Mouse (Mus musculus): Measurements from ENCODE around the gene Lmo7. TPM values are rescaled to one million over a fixed set of nuclear protein-coding genes. Genes with fewer than 3 reads are reported as not detected.

Gene Lmo7
- total RNA-seq, 1 experiment: 19.4 TPM

DNA sequence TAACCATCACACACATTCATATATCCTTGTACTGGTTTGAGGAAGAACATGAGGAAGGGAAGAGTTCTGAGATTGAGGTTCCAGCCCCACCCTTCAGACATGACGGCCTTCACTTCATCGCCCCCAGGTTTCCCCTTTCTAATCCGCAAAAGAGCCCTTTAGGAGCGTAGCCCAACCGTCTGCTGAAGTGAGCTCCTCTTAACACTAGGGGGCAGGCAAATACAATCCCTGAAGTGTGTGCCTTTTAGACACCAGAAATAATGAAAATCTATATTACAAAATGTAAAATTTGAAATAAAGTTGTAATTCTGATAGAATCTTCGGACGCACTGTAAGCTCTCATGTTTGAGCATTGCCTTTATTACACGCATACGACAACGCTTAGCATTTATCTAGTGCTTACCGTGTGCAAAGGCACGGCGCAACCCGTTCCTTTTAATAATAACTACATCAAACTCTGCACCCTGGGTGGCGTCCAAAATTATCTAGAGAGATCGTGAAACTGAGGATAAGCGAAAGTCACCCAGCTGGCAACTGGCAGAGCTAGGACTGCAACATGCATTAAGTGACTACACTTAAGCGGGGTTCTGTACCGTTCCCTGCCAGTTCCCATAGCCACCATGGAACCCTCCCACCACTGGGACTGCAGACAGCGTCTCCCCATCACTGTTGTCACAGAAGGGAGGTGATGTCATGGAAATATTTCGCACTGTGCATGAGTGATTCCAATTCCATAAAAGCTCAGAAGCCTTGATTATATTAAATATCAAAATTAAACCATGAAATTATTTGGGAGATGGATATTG, 217.2 kb downstream of the Lmo7 start:
- in situ Hi-C loops (cut with MboI; ENCODE audit: low sequenced_read_pairs in 2 of 2, unreplicated experiment in 2 of 2): loop anchor here in 1 of 2 experiments (10.0 kb wide), 1 partner anchor 568 kb away; no protein-coding TSS in a partner anchor
- TF ChIP-seq MAFK (IDR thresholded peaks at IDR 0.05; ENCODE audit: insufficient read depth, low read depth, low read length): no peak
- TF ChIP-seq CHD2 (IDR thresholded peaks at IDR 0.05; ENCODE audit: low read depth, low read length): no peak
- 0 out of 2 replicates have a peak, but pooled peaks have one; percentile 23 for TF ChIP-seq ZC3H11A (IDR thresholded peaks at IDR 0.05; ENCODE audit: borderline replicate concordance, low read depth, low read length)
- peak; percentile 26 for DNase-seq (ENCODE audit: low read depth, low spot score)
- Histone ChIP-seq H3K4me1 (ENCODE audit: control insufficient read depth in 2 of 2, insufficient read depth in 2 of 2, low read length in 2 of 2, poor library complexity in 1 of 2) (no peaks in the 10 kb centered on the region), H3K4me3 (ENCODE audit: insufficient read depth in 1 of 2, low read depth in 1 of 2, low read length in 2 of 2, poor library complexity in 1 of 2, severe bottlenecking in 1 of 2) (no peak overlapping the region), H3K9me3 (ENCODE audit: control insufficient read depth, insufficient read depth, low read depth, low read length) (no peaks in the 10 kb centered on the region), H3K27ac (ENCODE audit: insufficient read depth, low read depth, low read length, poor library complexity, severe bottlenecking) (no peak overlapping the region), H3K36me3 (ENCODE audit: control insufficient read depth, insufficient read depth, low read length, poor library complexity, severe bottlenecking) (no peaks in the 10 kb centered on the region), H3K9ac (ENCODE audit: insufficient read depth, low read depth, low read length, poor library complexity, severe bottlenecking) (no peak overlapping the region)

DNA sequence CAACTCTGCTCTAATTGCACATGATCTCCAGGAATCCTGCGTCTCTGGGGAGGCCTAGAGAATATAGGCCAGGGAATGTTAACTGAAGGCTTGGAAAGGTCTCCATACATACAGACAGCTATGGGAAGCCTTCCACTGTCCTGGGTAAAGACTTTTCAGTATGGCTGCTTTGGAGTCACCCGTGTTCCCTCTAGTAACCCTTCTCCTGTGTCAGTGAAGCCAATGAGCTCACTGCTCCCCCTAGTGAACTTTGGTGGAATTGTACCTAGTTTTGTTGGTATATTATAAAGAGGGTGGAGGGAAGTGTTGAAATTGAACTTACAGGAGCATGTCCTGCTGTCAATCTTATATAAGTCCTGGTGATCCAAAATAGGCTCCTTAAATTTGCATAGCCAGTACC, 219.4 kb downstream of the Lmo7 start:
- Histone ChIP-seq H3K9ac (ENCODE audit: insufficient read depth, low read depth, low read length, poor library complexity, severe bottlenecking) (no peak overlapping the region), H3K36me3 (ENCODE audit: control insufficient read depth, insufficient read depth, low read length, poor library complexity, severe bottlenecking) (no peaks in the 10 kb centered on the region), H3K27ac (ENCODE audit: insufficient read depth, low read depth, low read length, poor library complexity, severe bottlenecking) (no peak overlapping the region), H3K4me1 (ENCODE audit: control insufficient read depth in 2 of 2, insufficient read depth in 2 of 2, low read length in 2 of 2, poor library complexity in 1 of 2) (no peaks in the 10 kb centered on the region), H3K4me3 (ENCODE audit: insufficient read depth in 1 of 2, low read depth in 1 of 2, low read length in 2 of 2, poor library complexity in 1 of 2, severe bottlenecking in 1 of 2) (no peak overlapping the region), H3K9me3 (ENCODE audit: control insufficient read depth, insufficient read depth, low read depth, low read length) (no peaks in the 10 kb centered on the region)
- TF ChIP-seq ZC3H11A (IDR thresholded peaks at IDR 0.05; ENCODE audit: borderline replicate concordance, low read depth, low read length): peak; percentile 22; the same call in 1 of the 2 replicates
- TF ChIP-seq CHD2 (IDR thresholded peaks at IDR 0.05; ENCODE audit: low read depth, low read length): no peak
- DNase-seq (ENCODE audit: low read depth, low spot score): peak; percentile 69
- in situ Hi-C loops (cut with MboI; ENCODE audit: low sequenced_read_pairs in 2 of 2, unreplicated experiment in 2 of 2): loop anchor here in 1 of 2 experiments (10.0 kb wide), 1 partner anchor 566 kb away; no protein-coding TSS in a partner anchor

DNA sequence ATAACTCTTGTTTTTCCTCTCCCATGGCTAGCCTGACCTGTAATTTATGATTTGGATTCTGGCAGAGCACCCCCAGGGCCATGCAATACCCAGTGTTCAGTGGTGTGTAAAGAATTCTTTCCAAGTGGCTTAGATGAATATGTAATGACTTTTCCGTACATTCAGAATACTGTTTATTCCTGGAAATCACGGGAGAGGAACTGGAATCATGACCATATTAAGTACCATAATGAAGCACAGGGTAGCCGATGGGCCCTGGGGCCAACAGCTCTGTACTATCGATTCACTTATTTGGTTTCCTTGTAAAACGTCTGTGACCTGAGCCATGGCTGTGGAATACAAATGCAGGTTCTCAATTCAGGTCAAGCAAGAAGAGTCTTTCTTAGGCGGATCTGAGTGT, 221.3 kb downstream of the Lmo7 start:
- in situ Hi-C loops (cut with MboI; ENCODE audit: low sequenced_read_pairs in 2 of 2, unreplicated experiment in 2 of 2): no loop called here
- Histone ChIP-seq H3K9ac (ENCODE audit: insufficient read depth, low read depth, low read length, poor library complexity, severe bottlenecking) (no peak overlapping the region), H3K36me3 (ENCODE audit: control insufficient read depth, insufficient read depth, low read length, poor library complexity, severe bottlenecking) (no peaks in the 10 kb centered on the region), H3K4me3 (ENCODE audit: insufficient read depth in 1 of 2, low read depth in 1 of 2, low read length in 2 of 2, poor library complexity in 1 of 2, severe bottlenecking in 1 of 2) (no peak overlapping the region), H3K4me1 (ENCODE audit: control insufficient read depth in 2 of 2, insufficient read depth in 2 of 2, low read length in 2 of 2, poor library complexity in 1 of 2) (no peaks in the 10 kb centered on the region), H3K27ac (ENCODE audit: insufficient read depth, low read depth, low read length, poor library complexity, severe bottlenecking) (no peak overlapping the region), H3K9me3 (ENCODE audit: control insufficient read depth, insufficient read depth, low read depth, low read length) (no peaks in the 10 kb centered on the region)
- DNase-seq (ENCODE audit: low read depth, low spot score): no peak
- TF ChIP-seq ZNF384 (IDR thresholded peaks at IDR 0.05; ENCODE audit: low read depth, low read length) (no peak), ZC3H11A (IDR thresholded peaks at IDR 0.05; ENCODE audit: borderline replicate concordance, low read depth, low read length) (no peak), HCFC1 (IDR thresholded peaks at IDR 0.05; ENCODE audit: borderline replicate concordance, insufficient read depth, low read length) (no peak), MAFK (IDR thresholded peaks at IDR 0.05; ENCODE audit: insufficient read depth, low read depth, low read length) (no peak)

DNA sequence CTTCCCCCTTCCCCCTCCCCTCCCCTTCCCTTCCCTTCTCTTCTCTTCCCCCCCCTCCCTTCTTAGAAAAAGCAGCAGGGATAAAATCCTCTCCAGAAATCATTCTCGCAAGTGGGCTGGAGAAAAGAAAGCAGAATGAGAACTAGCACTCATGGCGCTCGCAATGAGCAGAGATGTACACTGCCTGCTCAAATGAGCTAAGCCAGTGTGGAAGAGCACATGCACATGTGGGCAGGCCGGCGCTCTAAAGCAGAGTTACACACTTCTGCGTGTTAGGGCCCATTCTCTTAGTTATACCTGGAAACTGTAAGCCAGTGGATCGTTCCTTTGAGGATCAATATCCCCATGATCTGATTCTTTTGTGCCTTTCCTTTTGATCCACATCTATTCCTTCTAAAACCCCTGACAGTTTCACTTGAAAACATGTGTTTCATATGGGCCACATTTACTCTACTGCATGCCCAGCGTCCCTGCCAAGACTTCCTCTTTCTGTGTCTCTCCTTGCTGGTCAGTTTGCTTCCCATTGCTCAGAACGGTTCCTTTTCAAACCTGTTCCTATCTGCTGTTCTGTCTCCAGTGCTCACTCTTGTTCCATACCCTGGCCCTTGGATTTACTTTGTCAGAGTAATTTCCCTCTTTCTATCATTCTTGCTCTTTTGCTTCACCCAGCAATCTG, 224.2 kb downstream of the Lmo7 start:
- DNase-seq (ENCODE audit: low read depth, low spot score): no peak
- Histone ChIP-seq H3K9me3 (ENCODE audit: control insufficient read depth, insufficient read depth, low read depth, low read length) (no peaks in the 10 kb centered on the region), H3K4me3 (ENCODE audit: insufficient read depth in 1 of 2, low read depth in 1 of 2, low read length in 2 of 2, poor library complexity in 1 of 2, severe bottlenecking in 1 of 2) (no peak overlapping the region), H3K27ac (ENCODE audit: insufficient read depth, low read depth, low read length, poor library complexity, severe bottlenecking) (no peak overlapping the region), H3K9ac (ENCODE audit: insufficient read depth, low read depth, low read length, poor library complexity, severe bottlenecking) (no peak overlapping the region), H3K36me3 (ENCODE audit: control insufficient read depth, insufficient read depth, low read length, poor library complexity, severe bottlenecking) (no peaks in the 10 kb centered on the region), H3K4me1 (ENCODE audit: control insufficient read depth in 2 of 2, insufficient read depth in 2 of 2, low read length in 2 of 2, poor library complexity in 1 of 2) (no peaks in the 10 kb centered on the region)
- in situ Hi-C loops (cut with MboI; ENCODE audit: low sequenced_read_pairs in 2 of 2, unreplicated experiment in 2 of 2): no loop called here
- no peak for TF ChIP-seq ZC3H11A (IDR thresholded peaks at IDR 0.05; ENCODE audit: borderline replicate concordance, low read depth, low read length)
- no peak for TF ChIP-seq MAFK (IDR thresholded peaks at IDR 0.05; ENCODE audit: insufficient read depth, low read depth, low read length)
- TF ChIP-seq ZNF384 (IDR thresholded peaks at IDR 0.05; ENCODE audit: low read depth, low read length): no peak
- no peak for TF ChIP-seq HCFC1 (IDR thresholded peaks at IDR 0.05; ENCODE audit: borderline replicate concordance, insufficient read depth, low read length)
- no peak for TF ChIP-seq CHD2 (IDR thresholded peaks at IDR 0.05; ENCODE audit: low read depth, low read length)
